Mouse (Mus musculus): ENCODE measurements at regions not wholly inside any gene's neighbourhood (a gene's known extent, or its start where the extent isn't known, plus 50 kb on each side); places are given as distances from the start of the nearest gene placed in this dataset.
A peak's percentile ranks its signal among the peaks of the same experiment; 100 is the strongest.

DNA sequence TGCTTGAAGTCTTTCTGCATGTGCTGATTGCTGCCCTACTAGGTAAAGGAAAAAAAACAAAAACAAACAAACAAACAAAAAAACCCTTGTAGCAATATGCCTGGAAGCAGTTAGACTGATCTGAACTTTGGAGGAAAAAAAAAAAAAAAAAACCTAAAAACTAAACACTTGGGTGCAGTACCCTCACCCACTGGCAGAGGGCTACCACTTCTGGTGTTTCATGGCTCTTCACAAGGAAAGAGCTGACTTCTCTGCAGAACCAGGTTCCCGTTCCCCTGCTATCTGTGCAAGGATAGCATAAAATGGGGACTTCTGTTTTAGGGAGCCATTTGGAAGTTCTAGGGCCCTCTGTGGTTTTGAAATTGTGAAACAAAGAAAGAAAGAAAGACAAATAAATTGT, 52.2 kb upstream of the Otud4 start:
- Histone ChIP-seq H3K27me3 (ENCODE audit: low read depth, poor library complexity, severe bottlenecking) (no peaks in the 10 kb centered on the region), H3K4me3 (no peak overlapping the region), H3K9me3 (replicated peaks) (no peaks in the 10 kb centered on the region), H3K36me3 (no peaks in the 10 kb centered on the region), H3K27ac (replicated peaks) (no peak overlapping the region), H3K4me1 (no peaks in the 10 kb centered on the region)
- WGBS: 35% methylated on average over 1 of the region's 1 CpGs
- peak; percentile 26 for DNase-seq (ENCODE audit: low spot score)

GRCm38 (mm10) chr8:79584966-79585365, 54.5 kb upstream of the Otud4 start:
- no peaks in the 10 kb centered on the region for H3K27me3 ChIP-seq (ENCODE audit: low read depth, poor library complexity, severe bottlenecking)

DNA sequence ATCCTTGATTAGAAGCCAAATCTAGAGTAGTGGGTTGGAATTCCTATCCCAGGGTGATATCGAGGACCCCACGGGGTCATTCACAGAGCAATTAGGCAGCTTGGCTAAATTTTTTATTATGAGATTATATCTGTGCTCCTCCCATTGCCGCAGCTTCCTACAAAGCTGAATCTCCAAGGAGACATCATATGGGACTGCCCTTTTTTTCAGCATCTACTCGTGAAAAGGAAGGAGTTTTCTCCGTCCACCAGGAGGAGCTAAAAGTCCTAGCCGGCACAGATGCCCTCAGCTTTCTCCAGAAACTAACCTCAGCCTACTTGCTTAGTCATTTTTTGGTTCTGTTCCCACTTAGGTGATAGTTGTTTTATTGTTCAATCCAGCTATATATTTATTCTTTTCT, 56.1 kb upstream of the Otud4 start:
- WGBS: 41% methylated on average over 6 of the region's 6 CpGs
- no peak overlapping the region for H3K27ac ChIP-seq (replicated peaks)
- no peaks in the 10 kb centered on the region for H3K36me3 ChIP-seq
- H3K4me3 ChIP-seq: no peak overlapping the region
- H3K27me3 ChIP-seq (ENCODE audit: low read depth, poor library complexity, severe bottlenecking): no peaks in the 10 kb centered on the region
- H3K4me1 ChIP-seq: no peaks in the 10 kb centered on the region
- DNase-seq (ENCODE audit: low spot score): no peak
- no peaks in the 10 kb centered on the region for H3K9me3 ChIP-seq (replicated peaks)

More at GRCm38 (mm10) chr8:79584966-79585365, 54.5 kb upstream of the Otud4 start:
- H3K36me3 ChIP-seq: no peaks in the 10 kb centered on the region
- H3K27ac ChIP-seq (replicated peaks): no peak overlapping the region
- no peak overlapping the region for H3K4me3 ChIP-seq
- no peaks in the 10 kb centered on the region for H3K9me3 ChIP-seq (replicated peaks)
- DNase-seq (ENCODE audit: low spot score): peak; percentile 36
- no peaks in the 10 kb centered on the region for H3K4me1 ChIP-seq
- WGBS: 34% methylated on average over 3 of the region's 3 CpGs

DNA sequence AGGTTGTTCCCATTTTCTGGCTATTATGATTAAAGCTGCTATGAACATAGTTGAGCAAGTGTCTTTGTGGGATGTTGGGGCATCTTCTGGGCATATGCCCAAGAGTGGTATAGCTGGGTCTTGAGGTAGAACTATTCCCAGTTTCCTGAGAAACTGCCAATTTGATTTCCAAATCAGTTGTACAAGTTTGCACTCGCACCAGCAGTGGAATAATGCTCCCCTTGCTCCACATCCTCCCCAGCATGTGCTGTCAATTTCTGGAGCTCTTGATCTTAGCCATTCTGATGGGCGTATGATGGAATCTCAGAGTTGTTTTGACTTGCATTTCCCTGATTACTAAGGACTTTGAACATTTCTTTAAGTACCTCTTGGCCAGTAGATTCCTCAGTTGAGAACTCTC, 57.2 kb upstream of the Otud4 start:
- H3K27me3 ChIP-seq (ENCODE audit: low read depth, poor library complexity, severe bottlenecking): no peaks in the 10 kb centered on the region
- no peak for DNase-seq (ENCODE audit: low spot score)
- no peaks in the 10 kb centered on the region for H3K36me3 ChIP-seq
- no peaks in the 10 kb centered on the region for H3K4me1 ChIP-seq
- no peaks in the 10 kb centered on the region for H3K9me3 ChIP-seq (replicated peaks)
- no peak overlapping the region for H3K27ac ChIP-seq (replicated peaks)
- H3K4me3 ChIP-seq: no peak overlapping the region
- 85% methylated on average over 2 of the region's 2 CpGs for WGBS

DNA sequence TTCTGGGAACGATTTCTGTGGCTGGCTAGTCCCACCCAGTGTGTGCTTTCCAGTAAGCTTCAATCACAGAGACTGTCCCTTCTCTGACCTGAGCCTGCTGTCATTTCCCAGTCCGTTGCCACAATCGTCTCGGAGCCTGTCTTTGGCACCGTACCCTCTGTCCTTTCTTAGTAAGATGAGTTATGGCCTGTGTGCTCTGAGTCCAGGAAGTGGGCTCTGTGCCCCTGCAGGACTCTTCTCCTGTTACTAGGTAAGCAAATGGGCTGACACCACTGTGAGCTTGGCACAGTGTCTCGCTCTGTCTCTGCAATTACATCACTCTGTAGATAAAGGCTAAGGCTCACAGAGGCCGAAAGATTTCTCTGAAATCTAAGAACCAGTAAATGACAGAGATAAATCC, 63.3 kb upstream of the Otud4 start:
- 90% methylated on average over 7 of the region's 7 CpGs for WGBS
- no peaks in the 10 kb centered on the region for H3K36me3 ChIP-seq
- H3K4me3 ChIP-seq: no peak overlapping the region
- H3K4me1 ChIP-seq: no peaks in the 10 kb centered on the region
- no peak overlapping the region for H3K27ac ChIP-seq (replicated peaks)
- no peak for DNase-seq (ENCODE audit: low spot score)
- no peaks in the 10 kb centered on the region for H3K27me3 ChIP-seq (ENCODE audit: low read depth, poor library complexity, severe bottlenecking)
- H3K9me3 ChIP-seq (replicated peaks): no peaks in the 10 kb centered on the region

GRCm38 (mm10) chr8:79575175-79575734, 64.2 kb upstream of the Otud4 start:
- H3K9me3 ChIP-seq (replicated peaks): no peaks in the 10 kb centered on the region
- H3K27ac ChIP-seq (replicated peaks): no peak overlapping the region
- WGBS: 62% methylated on average over 2 of the region's 2 CpGs
- no peaks in the 10 kb centered on the region for H3K4me1 ChIP-seq
- H3K27me3 ChIP-seq (ENCODE audit: low read depth, poor library complexity, severe bottlenecking): no peaks in the 10 kb centered on the region
- DNase-seq (ENCODE audit: low spot score): no peak
- H3K36me3 ChIP-seq: no peaks in the 10 kb centered on the region
- no peak overlapping the region for H3K4me3 ChIP-seq

- no peaks in the 10 kb centered on the region for H3K4me1 ChIP-seq
- H3K27me3 ChIP-seq (ENCODE audit: low read depth, poor library complexity, severe bottlenecking): no peaks in the 10 kb centered on the region
- H3K4me3 ChIP-seq: no peak overlapping the region
Observed at GRCm38 (mm10) chr8:79573491-79573890, 65.9 kb upstream of the Otud4 start.

GRCm38 (mm10) chr8:79572526-79572925, 66.9 kb upstream of the Otud4 start:
- 95% methylated on average over 5 of the region's 5 CpGs for WGBS
- Histone ChIP-seq H3K4me3 (no peak overlapping the region), H3K9me3 (replicated peaks) (no peaks in the 10 kb centered on the region), H3K4me1 (no peaks in the 10 kb centered on the region), H3K27me3 (ENCODE audit: low read depth, poor library complexity, severe bottlenecking) (no peaks in the 10 kb centered on the region), H3K27ac (replicated peaks) (no peak overlapping the region), H3K36me3 (no peaks in the 10 kb centered on the region)
- DNase-seq (ENCODE audit: low spot score): no peak

More at GRCm38 (mm10) chr8:79573491-79573890, 65.9 kb upstream of the Otud4 start:
- Histone ChIP-seq H3K27ac (replicated peaks) (no peak overlapping the region), H3K9me3 (replicated peaks) (no peaks in the 10 kb centered on the region), H3K36me3 (no peaks in the 10 kb centered on the region)
- no peak for DNase-seq (ENCODE audit: low spot score)
- 89% methylated on average over 7 of the region's 7 CpGs for WGBS

- H3K27me3 ChIP-seq (ENCODE audit: low read depth, poor library complexity, severe bottlenecking): no peaks in the 10 kb centered on the region
- DNase-seq (ENCODE audit: low spot score): no peak
- no peaks in the 10 kb centered on the region for H3K9me3 ChIP-seq (replicated peaks)
- H3K4me1 ChIP-seq: no peaks in the 10 kb centered on the region
- no peak overlapping the region for H3K4me3 ChIP-seq
- no peak overlapping the region for H3K27ac ChIP-seq (replicated peaks)
- no peaks in the 10 kb centered on the region for H3K36me3 ChIP-seq
- 80% methylated on average over 6 of the region's 6 CpGs for WGBS
Observed at GRCm38 (mm10) chr8:79563101-79563500, 76.3 kb upstream of the Otud4 start.

GRCm38 (mm10) chr8:79562669-79563068, 76.7 kb upstream of the Otud4 start:
- no peak overlapping the region for H3K4me3 ChIP-seq
- H3K4me1 ChIP-seq: no peaks in the 10 kb centered on the region
- H3K9me3 ChIP-seq (replicated peaks): no peaks in the 10 kb centered on the region
- no peaks in the 10 kb centered on the region for H3K27me3 ChIP-seq (ENCODE audit: low read depth, poor library complexity, severe bottlenecking)
- no peak overlapping the region for H3K27ac ChIP-seq (replicated peaks)
- H3K36me3 ChIP-seq: no peaks in the 10 kb centered on the region
- DNase-seq (ENCODE audit: low spot score): no peak
- WGBS: 79% methylated on average over 8 of the region's 8 CpGs

- Histone ChIP-seq H3K4me3 (no peak overlapping the region), H3K27me3 (ENCODE audit: low read depth, poor library complexity, severe bottlenecking) (no peaks in the 10 kb centered on the region), H3K36me3 (no peaks in the 10 kb centered on the region), H3K4me1 (no peaks in the 10 kb centered on the region), H3K27ac (replicated peaks) (no peak overlapping the region), H3K9me3 (replicated peaks) (no peaks in the 10 kb centered on the region)
- DNase-seq (ENCODE audit: low spot score): no peak
- 80% methylated on average over 11 of the region's 11 CpGs for WGBS
Observed at GRCm38 (mm10) chr8:79562071-79562581, 77.3 kb upstream of the Otud4 start.

GRCm38 (mm10) chr8:79561269-79562063, 78.0 kb upstream of the Otud4 start:
- no peak for DNase-seq (ENCODE audit: low spot score)
- no peaks in the 10 kb centered on the region for H3K9me3 ChIP-seq (replicated peaks)
- H3K4me1 ChIP-seq: no peaks in the 10 kb centered on the region
- no peaks in the 10 kb centered on the region for H3K36me3 ChIP-seq
- H3K27ac ChIP-seq (replicated peaks): no peak overlapping the region
- H3K4me3 ChIP-seq: no peak overlapping the region
- H3K27me3 ChIP-seq (ENCODE audit: low read depth, poor library complexity, severe bottlenecking): no peaks in the 10 kb centered on the region
- WGBS: 86% methylated on average over 9 of the region's 9 CpGs

- H3K36me3 ChIP-seq: no peaks in the 10 kb centered on the region
- no peak overlapping the region for H3K27ac ChIP-seq (replicated peaks)
- no peak overlapping the region for H3K4me3 ChIP-seq
- WGBS: 93% methylated on average over 6 of the region's 6 CpGs
- H3K9me3 ChIP-seq (replicated peaks): no peaks in the 10 kb centered on the region
- DNase-seq (ENCODE audit: low spot score): no peak
- H3K27me3 ChIP-seq (ENCODE audit: low read depth, poor library complexity, severe bottlenecking): no peaks in the 10 kb centered on the region
- H3K4me1 ChIP-seq: no peaks in the 10 kb centered on the region
Observed at GRCm38 (mm10) chr8:79559516-79559915, 79.9 kb upstream of the Otud4 start.
